Mouse (Mus musculus): ENCODE results near the gene Tcap. TPM values are rescaled to one million over a fixed set of nuclear protein-coding genes. Genes with fewer than 3 reads are reported as not detected.

Gene Tcap
- total and polyA plus RNA-seq, 3 experiments = not detected

DNA sequence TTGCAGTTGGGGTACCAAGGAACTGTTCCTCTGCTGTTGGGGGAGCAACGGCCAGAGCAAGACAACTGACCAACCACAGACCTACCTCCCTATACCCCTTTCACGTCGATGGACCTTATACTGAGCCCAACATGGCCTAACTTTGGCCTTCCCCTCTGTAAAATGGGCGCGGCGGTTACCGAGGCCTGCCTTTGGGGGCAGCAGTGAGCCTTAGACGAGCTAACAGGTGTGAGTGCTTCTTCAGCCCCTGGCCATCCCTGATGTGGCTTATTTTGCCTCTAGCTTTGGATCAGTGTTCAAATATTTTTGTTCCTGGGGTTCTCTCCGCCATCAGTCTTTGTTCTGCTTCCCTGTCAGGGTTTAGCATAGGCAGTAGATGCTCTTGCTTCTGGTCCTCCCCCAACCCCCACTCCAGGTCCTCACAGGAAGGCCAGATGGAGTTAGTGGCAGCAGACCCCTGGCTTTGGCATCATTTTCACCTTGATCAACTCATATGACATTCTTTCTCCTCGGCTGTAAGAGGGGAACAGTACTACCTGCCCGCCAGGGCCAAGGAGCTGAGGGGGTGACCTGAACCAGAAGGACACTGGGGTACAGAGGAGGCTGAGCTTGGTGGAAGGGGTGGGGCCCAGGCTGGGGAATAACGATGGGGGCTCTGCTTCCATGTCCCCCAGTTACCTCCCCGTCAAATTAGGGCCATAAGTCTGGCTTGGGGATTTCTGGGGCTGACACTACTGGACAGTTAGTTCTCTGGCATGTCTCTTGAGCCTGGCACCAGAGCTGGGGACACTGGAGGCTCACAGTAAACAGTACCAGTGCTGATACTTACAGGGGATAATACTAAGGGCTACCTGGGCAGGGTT, 47.1 kb upstream of the Tcap start:
- Histone ChIP-seq H3K9ac (ENCODE audit: insufficient read depth, low read depth) (no peak overlapping the region), H3K36me3 (replicated peaks in 1 of 2; ENCODE audit: control insufficient read depth in 1 of 2, insufficient read depth in 1 of 2, low read length in 1 of 2) (no peaks in the 10 kb centered on the region), H3K4me2 (ENCODE audit: insufficient read depth, low read depth, poor library complexity, severe bottlenecking) (no peak overlapping the region), H3K9me3 (replicated peaks; ENCODE audit: low read length) (peaks cover 2% of the 10 kb centered on the region), H3K4me1 (ENCODE audit: control insufficient read depth in 1 of 2, insufficient read depth in 2 of 2) (peaks cover 29% of the 10 kb centered on the region in 2 experiments), H3K4me3 (replicated peaks in 1 of 3; ENCODE audit: low read depth in 2 of 3, low read length in 2 of 3, poor library complexity in 1 of 3) (no peak overlapping the region), H3K79me2 (replicated peaks; ENCODE audit: control insufficient read depth, extremely low read depth, insufficient read depth, poor library complexity, severe bottlenecking) (no peaks in the 10 kb centered on the region), H3K27ac (ENCODE audit: insufficient read depth, low read depth) (no peak overlapping the region), H3K27me3 (replicated peaks) (peaks cover 94% of the 10 kb centered on the region)
- dilution Hi-C loops (cut with MboI; ENCODE audit: extremely low pct_ligation_motif_present, extremely low pct_unique_long_range_greater_than_20kb, low sequenced_read_pairs) = no loop called here
- no peak for TF ChIP-seq TCF12 (IDR thresholded peaks at IDR 0.05; ENCODE audit: low read depth, low read length)
- no peak for TF ChIP-seq KAT2A (IDR thresholded peaks at IDR 0.05; ENCODE audit: insufficient replicate concordance, low read length)
- TF ChIP-seq NELFE (IDR thresholded peaks at IDR 0.05; ENCODE audit: low read depth, low read length) = no peak
- TF ChIP-seq GABPA (IDR thresholded peaks at IDR 0.05; ENCODE audit: insufficient replicate concordance, low read depth, low read length) = no peak
- no peak for TF ChIP-seq JUN (IDR thresholded peaks at IDR 0.05; ENCODE audit: insufficient read depth, low read depth, low read length)
- TF ChIP-seq POLR2A (IDR thresholded peaks at IDR 0.05; ENCODE audit: low read depth, low read length) = no peak
- peak; percentile 23 for TF ChIP-seq RAD21 (IDR thresholded peaks at IDR 0.05; ENCODE audit: low read depth, low read length)
- TF ChIP-seq CTCF (conservative IDR thresholded peaks at IDR 0.05 in 1 of 2, IDR thresholded peaks at IDR 0.05 in 1 of 2; ENCODE audit: low read depth in 2 of 2, low read length in 2 of 2) = peak; percentile 60 to 77
- peak; percentile 61 for DNase-seq (ENCODE audit: extremely low read depth)
- in situ Hi-C loops (cut with MboI; ENCODE audit: low pct_ligation_motif_present, low pct_unique_long_range_greater_than_20kb, low sequenced_read_pairs) = loop anchor here (25.0 kb wide), 1 partner anchor 301 kb away; the partner anchor contains the start of genes Gm12355, Gsdma2 and Gsdma3

DNA sequence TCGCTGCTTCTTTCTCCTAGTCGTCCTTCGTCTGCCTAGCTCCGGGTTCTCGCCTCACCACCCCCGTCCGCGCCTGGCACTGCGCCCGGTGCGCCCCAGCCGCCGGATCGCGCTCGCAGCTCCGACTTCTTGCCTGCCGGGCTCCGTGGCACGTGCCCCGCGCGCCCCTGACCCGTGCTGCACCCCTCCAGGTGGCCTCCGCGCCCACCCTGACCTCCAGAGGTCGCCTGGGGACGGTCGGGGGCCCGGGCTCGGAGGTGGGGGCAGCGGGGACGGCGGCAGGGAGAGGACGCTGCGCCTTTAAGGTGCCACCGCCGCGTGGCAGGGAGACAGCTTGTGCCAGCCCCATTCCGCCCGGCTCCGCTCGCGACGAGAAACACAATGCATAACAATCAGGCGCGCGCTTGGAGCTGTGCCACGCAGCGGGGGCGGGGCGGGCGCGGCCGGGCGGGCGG, 45.1 kb upstream of the Tcap start:
- dilution Hi-C loops (cut with MboI; ENCODE audit: extremely low pct_ligation_motif_present, extremely low pct_unique_long_range_greater_than_20kb, low sequenced_read_pairs) = no loop called here
- TF ChIP-seq ZMIZ1 (IDR thresholded peaks at IDR 0.05; ENCODE audit: low read depth, low read length) = no peak
- no peak for TF ChIP-seq IRF4 (IDR thresholded peaks at IDR 0.05; ENCODE audit: low read depth, low read length)
- TF ChIP-seq BHLHE40 (IDR thresholded peaks at IDR 0.05; ENCODE audit: low read depth, low read length) = peak; percentile 62
- TF ChIP-seq MAX (IDR thresholded peaks at IDR 0.05; ENCODE audit: low read length) = no peak
- H3K36me3 ChIP-seq (replicated peaks in 1 of 2; ENCODE audit: control insufficient read depth in 1 of 2, insufficient read depth in 1 of 2, low read length in 1 of 2) = no peaks in the 10 kb centered on the region
- in situ Hi-C loops (cut with MboI; ENCODE audit: low pct_ligation_motif_present, low pct_unique_long_range_greater_than_20kb, low sequenced_read_pairs) = loop anchor here (25.0 kb wide), 1 partner anchor 299 kb away; the partner anchor contains the start of genes Gm12355, Gsdma2 and Gsdma3
- no peaks in the 10 kb centered on the region for H3K79me2 ChIP-seq (replicated peaks; ENCODE audit: control insufficient read depth, extremely low read depth, insufficient read depth, poor library complexity, severe bottlenecking)
- no peak overlapping the region for H3K27ac ChIP-seq (ENCODE audit: insufficient read depth, low read depth)
- DNase-seq (ENCODE audit: extremely low read depth) = no peak
- H3K4me2 ChIP-seq (ENCODE audit: insufficient read depth, low read depth, poor library complexity, severe bottlenecking) = peak overlapping the region; percentile 67
- H3K4me1 ChIP-seq (ENCODE audit: control insufficient read depth in 1 of 2, insufficient read depth in 2 of 2) = peaks cover 31 to 44% of the 10 kb centered on the region in 2 experiments
- H3K9ac ChIP-seq (ENCODE audit: insufficient read depth, low read depth) = no peak overlapping the region
- peaks cover 85% of the 10 kb centered on the region for H3K27me3 ChIP-seq (replicated peaks)
- H3K9me3 ChIP-seq (replicated peaks; ENCODE audit: low read length) = no peaks in the 10 kb centered on the region
- H3K4me3 ChIP-seq (replicated peaks in 1 of 3; ENCODE audit: low read depth in 2 of 3, low read length in 2 of 3, poor library complexity in 1 of 3) = peak overlapping the region in 1 of 3 experiments; percentile 39
